21 mouse cellular contexts compared by ENCODE assay signal in genomic region chr6:66864463-66864862, GRCm38 (mm10). TPM values are rescaled to one million over a fixed set of nuclear protein-coding genes. Genes with fewer than 3 reads are reported as not detected.
"Had no signal": no experiment of that assay in that cellular context is flagged by ENCODE, and none has a peak within 500 bp of the region (broad histone marks: within the 10 kb centered on the region; RNA-seq: fewer than 3 reads in every experiment).

No protein-coding gene starts in this region.

- H3K9me3 ChIP-seq: limb, embryonic 15.5 days; liver, embryonic 12.5 days; midbrain, embryonic 13.5 days; neural tube, embryonic 12.5 days had no signal

- H3K4me2 ChIP-seq: limb, embryonic 15.5 days; liver, embryonic 12.5 days; lung, embryonic 14.5 days; midbrain, embryonic 13.5 days; neural tube, embryonic 12.5 days had no signal

- H3K27me3 ChIP-seq: limb, embryonic 15.5 days; liver, embryonic 12.5 days; midbrain, embryonic 13.5 days; neural tube, embryonic 12.5 days had no signal

- H3K9ac ChIP-seq: limb, embryonic 15.5 days; liver, embryonic 12.5 days; lung, embryonic 14.5 days; midbrain, embryonic 13.5 days; neural tube, embryonic 12.5 days had no signal

- H3K27ac ChIP-seq: limb, embryonic 15.5 days; liver, embryonic 12.5 days; macrophage; midbrain, embryonic 13.5 days; neural tube, embryonic 12.5 days had no signal

- H3K36me3 ChIP-seq: limb, embryonic 15.5 days; liver, embryonic 12.5 days; midbrain, embryonic 13.5 days; neural tube, embryonic 12.5 days had no signal

- H3K4me3 ChIP-seq: limb, embryonic 15.5 days; liver, embryonic 12.5 days; midbrain, embryonic 13.5 days; neural tube, embryonic 12.5 days had no signal

- ATAC-seq: liver, embryonic 12.5 days; midbrain, embryonic 13.5 days had no signal

- DNase-seq: kidney, postnatal 10 days; layer of hippocampus, postnatal 36 days; lung, embryonic 14.5 days; lung, postnatal 14 days; thymus, adult 18-20 months; thymus, postnatal 25 days had no signal

- H3K4me1 ChIP-seq: limb, embryonic 15.5 days; liver, embryonic 12.5 days; midbrain, embryonic 13.5 days; neural tube, embryonic 12.5 days had no signal

RNA-seq across cellular contexts. Expression of gene Vmn1r39, which starts 54.1 kb away (rescaled TPM):
- total RNA-seq: layer of hippocampus, postnatal 36 days; left cerebral cortex, adult 8-10 months; left cerebral cortex, postnatal 25 days; midbrain, postnatal 0 days; neutrophil, adult 5-6 weeks had no signal
- polyA plus RNA-seq: kidney, embryonic 14.5 days; large intestine, adult 2 months; limb, embryonic 11.5 days; limb, embryonic 15.5 days; liver, embryonic 12.5 days; liver, embryonic 16.5 days; lung, embryonic 14.5 days; macrophage; midbrain, embryonic 13.5 days; midbrain, postnatal 0 days; neural tube, embryonic 12.5 days; stomach, embryonic 14.5 days; urinary bladder, adult 2 months had no signal
